Mouse (Mus musculus): ENCODE measurements around the gene Gtdc1. TPM values are rescaled to one million over a fixed set of nuclear protein-coding genes. Genes with fewer than 3 reads are reported as not detected.

Gene Gtdc1
- polyA plus RNA-seq, 1 experiment: not detected

- no peak for TF ChIP-seq POLR2A (IDR thresholded peaks at IDR 0.05; ENCODE audit: insufficient read depth, low read depth, low read length)
- no peak for TF ChIP-seq CTCF (IDR thresholded peaks at IDR 0.05; ENCODE audit: insufficient read depth, low read depth, low read length)
- Histone ChIP-seq H3K27ac (ENCODE audit: insufficient read depth, low read depth, low read length) (no peak overlapping the region), H3K4me3 (ENCODE audit: insufficient read depth, low read depth, low read length) (no peak overlapping the region), H3K4me1 (ENCODE audit: control insufficient read depth, insufficient read depth, low read length) (no peaks in the 10 kb centered on the region)
- WGBS: 84% methylated on average over 4 of the region's 4 CpGs
These were observed 33.7 kb upstream of the Gtdc1 start for GRCm38 (mm10) chr2:44961192-44961591.

GRCm38 (mm10) chr2:44960561-44960960 lies 33.1 kb upstream of the Gtdc1 start:
- WGBS: 93% methylated on average over 3 of the region's 3 CpGs
- Histone ChIP-seq H3K4me1 (ENCODE audit: control insufficient read depth, insufficient read depth, low read length) (no peaks in the 10 kb centered on the region), H3K4me3 (ENCODE audit: insufficient read depth, low read depth, low read length) (no peak overlapping the region), H3K27ac (ENCODE audit: insufficient read depth, low read depth, low read length) (no peak overlapping the region)
- TF ChIP-seq CTCF (IDR thresholded peaks at IDR 0.05; ENCODE audit: insufficient read depth, low read depth, low read length) (no peak), POLR2A (IDR thresholded peaks at IDR 0.05; ENCODE audit: insufficient read depth, low read depth, low read length) (no peak)

- TF ChIP-seq CTCF (IDR thresholded peaks at IDR 0.05; ENCODE audit: insufficient read depth, low read depth, low read length): no peak
- TF ChIP-seq POLR2A (IDR thresholded peaks at IDR 0.05; ENCODE audit: insufficient read depth, low read depth, low read length): no peak
- Histone ChIP-seq H3K4me1 (ENCODE audit: control insufficient read depth, insufficient read depth, low read length) (peaks cover 5% of the 10 kb centered on the region; the same call in 1 of the 2 replicates), H3K4me3 (ENCODE audit: insufficient read depth, low read depth, low read length) (no peak overlapping the region), H3K27ac (ENCODE audit: insufficient read depth, low read depth, low read length) (no peak overlapping the region)
- 91% methylated on average over 1 of the region's 1 CpGs for WGBS
These were observed 29.9 kb upstream of the Gtdc1 start for GRCm38 (mm10) chr2:44957329-44957797.

GRCm38 (mm10) chr2:44956232-44956631 lies 28.8 kb upstream of the Gtdc1 start:
- H3K4me1 ChIP-seq (ENCODE audit: control insufficient read depth, insufficient read depth, low read length): peaks cover 5% of the 10 kb centered on the region; the same call in 1 of the 2 replicates
- no peak for TF ChIP-seq POLR2A (IDR thresholded peaks at IDR 0.05; ENCODE audit: insufficient read depth, low read depth, low read length)
- TF ChIP-seq CTCF (IDR thresholded peaks at IDR 0.05; ENCODE audit: insufficient read depth, low read depth, low read length): no peak
- 42% methylated on average over 3 of the region's 3 CpGs for WGBS
- H3K4me3 ChIP-seq (ENCODE audit: insufficient read depth, low read depth, low read length): no peak overlapping the region
- H3K27ac ChIP-seq (ENCODE audit: insufficient read depth, low read depth, low read length): peak overlapping the region; percentile 37; the same call in 1 of the 2 replicates

- TF ChIP-seq CTCF (IDR thresholded peaks at IDR 0.05; ENCODE audit: insufficient read depth, low read depth, low read length) (no peak), POLR2A (IDR thresholded peaks at IDR 0.05; ENCODE audit: insufficient read depth, low read depth, low read length) (no peak)
- H3K27ac ChIP-seq (ENCODE audit: insufficient read depth, low read depth, low read length): no peak overlapping the region
- peaks cover 5% of the 10 kb centered on the region; the same call in 1 of the 2 replicates for H3K4me1 ChIP-seq (ENCODE audit: control insufficient read depth, insufficient read depth, low read length)
- 92% methylated on average over 6 of the region's 6 CpGs for WGBS
- no peak overlapping the region for H3K4me3 ChIP-seq (ENCODE audit: insufficient read depth, low read depth, low read length)
These were observed 28.0 kb upstream of the Gtdc1 start for GRCm38 (mm10) chr2:44955506-44955905.

GRCm38 (mm10) chr2:44954180-44954579 lies 26.7 kb upstream of the Gtdc1 start:
- 92% methylated on average over 1 of the region's 1 CpGs for WGBS
- H3K4me1 ChIP-seq (ENCODE audit: control insufficient read depth, insufficient read depth, low read length): peaks cover 5% of the 10 kb centered on the region; the same call in 1 of the 2 replicates
- no peak for TF ChIP-seq POLR2A (IDR thresholded peaks at IDR 0.05; ENCODE audit: insufficient read depth, low read depth, low read length)
- no peak overlapping the region for H3K4me3 ChIP-seq (ENCODE audit: insufficient read depth, low read depth, low read length)
- no peak overlapping the region for H3K27ac ChIP-seq (ENCODE audit: insufficient read depth, low read depth, low read length)

GRCm38 (mm10) chr2:44952830-44953422 lies 25.5 kb upstream of the Gtdc1 start:
- no peak overlapping the region for H3K4me3 ChIP-seq (ENCODE audit: insufficient read depth, low read depth, low read length)
- TF ChIP-seq CTCF (IDR thresholded peaks at IDR 0.05; ENCODE audit: insufficient read depth, low read depth, low read length) (no peak), POLR2A (IDR thresholded peaks at IDR 0.05; ENCODE audit: insufficient read depth, low read depth, low read length) (no peak)
- peaks cover 5% of the 10 kb centered on the region; the same call in 1 of the 2 replicates for H3K4me1 ChIP-seq (ENCODE audit: control insufficient read depth, insufficient read depth, low read length)
- WGBS: 50% methylated on average over 6 of the region's 6 CpGs
- peak overlapping the region; percentile 40; the same call in 1 of the 2 replicates for H3K27ac ChIP-seq (ENCODE audit: insufficient read depth, low read depth, low read length)

- H3K27ac ChIP-seq (ENCODE audit: insufficient read depth, low read depth, low read length): no peak overlapping the region
- WGBS: 91% methylated on average over 4 of the region's 4 CpGs
- H3K4me1 ChIP-seq (ENCODE audit: control insufficient read depth, insufficient read depth, low read length): peaks cover 5% of the 10 kb centered on the region; the same call in 1 of the 2 replicates
- no peak for TF ChIP-seq POLR2A (IDR thresholded peaks at IDR 0.05; ENCODE audit: insufficient read depth, low read depth, low read length)
- TF ChIP-seq CTCF (IDR thresholded peaks at IDR 0.05; ENCODE audit: insufficient read depth, low read depth, low read length): no peak
- H3K4me3 ChIP-seq (ENCODE audit: insufficient read depth, low read depth, low read length): no peak overlapping the region
These were observed 24.3 kb upstream of the Gtdc1 start for GRCm38 (mm10) chr2:44951651-44952213.

GRCm38 (mm10) chr2:44944689-44945088 lies 17.2 kb upstream of the Gtdc1 start:
- Histone ChIP-seq H3K4me1 (ENCODE audit: control insufficient read depth, insufficient read depth, low read length) (no peaks in the 10 kb centered on the region), H3K27ac (ENCODE audit: insufficient read depth, low read depth, low read length) (no peak overlapping the region), H3K4me3 (ENCODE audit: insufficient read depth, low read depth, low read length) (no peak overlapping the region)
- 96% methylated on average over 2 of the region's 2 CpGs for WGBS
- TF ChIP-seq CTCF (IDR thresholded peaks at IDR 0.05; ENCODE audit: insufficient read depth, low read depth, low read length): no peak
